Mouse (Mus musculus): ENCODE measurements around the gene Mup5.
"Not testable (repeated sequence)": the region's sequence is repeated elsewhere in the genome, so short reads cannot be mapped to it uniquely, and the experiment has no call there.

DNA sequence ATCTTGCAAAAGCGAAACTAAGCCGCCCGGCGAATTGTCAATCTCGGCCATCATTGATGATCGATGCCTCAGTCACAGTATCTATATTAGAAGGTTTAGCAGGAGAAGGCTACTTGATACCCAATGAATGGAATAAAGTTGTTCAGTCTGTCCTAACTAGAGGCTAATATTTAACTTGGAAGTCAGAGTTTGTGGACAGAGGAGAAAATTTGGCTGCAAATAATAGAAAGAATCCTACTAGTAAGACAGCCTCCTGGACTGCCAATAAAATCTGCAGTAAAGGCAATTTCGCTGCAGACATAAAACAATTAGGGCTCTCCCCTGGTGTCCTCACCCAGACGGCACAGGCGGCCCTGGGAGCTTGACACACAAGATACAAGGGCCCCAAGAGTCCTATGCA, 12.5 kb downstream of the Mup5 start:
- not testable (repeated sequence) for TF ChIP-seq EP300 (IDR thresholded peaks at IDR 0.05; ENCODE audit: low read depth in 1 of 2, low read length in 2 of 2); TAL1 (IDR thresholded peaks at IDR 0.05; ENCODE audit: low read length); CTCF (IDR thresholded peaks at IDR 0.05 in 2 of 3, conservative IDR thresholded peaks at IDR 0.05 in 1 of 3; ENCODE audit: control insufficient read depth in 1 of 3, insufficient read depth in 1 of 3, low read depth in 2 of 3, low read length in 3 of 3, poor library complexity in 1 of 3, severe bottlenecking in 1 of 3); MAZ (IDR thresholded peaks at IDR 0.05; ENCODE audit: low read depth, low read length); MAFK (IDR thresholded peaks at IDR 0.05; ENCODE audit: borderline replicate concordance, low read depth, low read length); ZNF384 (IDR thresholded peaks at IDR 0.05; ENCODE audit: low read depth, low read length)

Measured in MEL (cell line).